Mouse (Mus musculus) urinary bladder, postnatal 14 days (tissue): ENCODE data around the gene Rbbp9.

Experiments used
- DNase-seq: peaks from one replicate; pipeline ENCODE4 v3.0.0; 2021; ENCODE audit warnings: low spot score

The Rbbp9 gene

GRCm38 (mm10) chr2:144502134-144502533 lies 48.5 kb downstream of the Rbbp9 start:
- peak; percentile 40 for DNase-seq
